10 mouse cellular contexts compared by ENCODE assay signal in genomic region chr7:137197118-137198030, GRCm38 (mm10).
DNase-seq lines count a peak whose midpoint lies in the region; ATAC-seq and TF ChIP-seq lines count a peak whose summit lies in the region.
"Had no signal": no experiment of that assay in that cellular context is flagged by ENCODE, and none has a peak within 500 bp of the region (broad histone marks: within the 10 kb centered on the region; RNA-seq: fewer than 3 reads in every experiment).

No protein-coding gene starts in this region.

- 35% methylated on average over 23 of the region's 23 CpGs for WGBS in cerebellum, adult 2 months
- WGBS in stomach, postnatal 0 days, result 60% methylated on average over 23 of the region's 23 CpGs

- TF ChIP-seq EP300 in stomach, postnatal 0 days (optimal IDR thresholded peaks at IDR 0.05), result no peak

- H3K4me1 ChIP-seq in cerebellum, adult 2 months (ENCODE audit: control insufficient read depth, insufficient read depth, low read length), result no peaks in the 10 kb centered on the region
- no peaks in the 10 kb centered on the region; the same call in 1 of the 2 replicates for H3K4me1 ChIP-seq in stomach, postnatal 0 days (replicated peaks; ENCODE audit: control insufficient read depth, insufficient read depth)

- DNase-seq in cerebellum, adult 11 months, result peak; percentile 12
- DNase-seq in cerebellum, adult 2 months, result no peak
- peak; percentile 34 for DNase-seq in kidney, adult 9 months
- DNase-seq in kidney, adult 18-20 months, result no peak
- DNase-seq in ovary, postnatal 36 days (ENCODE audit: low spot score), result peak; percentile 67
- no peak for DNase-seq in ovary, postnatal 10 days (ENCODE audit: low spot score)
- DNase-seq in stomach, postnatal 0 days (ENCODE audit: low spot score), result no peak
- no peak for DNase-seq in frontal cortex, postnatal 36 days (ENCODE audit: low spot score in 2 of 2)
- DNase-seq: gastrocnemius, adult 2 months; kidney, postnatal 10 days had no signal

- TF ChIP-seq POLR2A in cerebellum, adult 2 months (IDR thresholded peaks at IDR 0.05; ENCODE audit: borderline replicate concordance, insufficient read depth, low read length), result no peak

- TF ChIP-seq CTCF in cerebellum, adult 2 months (IDR thresholded peaks at IDR 0.05; ENCODE audit: borderline replicate concordance, insufficient read depth, low read depth, low read length), result no peak
- no peak for TF ChIP-seq CTCF in stomach, postnatal 0 days (IDR thresholded peaks at IDR 0.05; ENCODE audit: low read depth)

- no peak overlapping the region for H3K4me2 ChIP-seq in stomach, postnatal 0 days (replicated peaks; ENCODE audit: low read depth)

- H3K9ac ChIP-seq in stomach, postnatal 0 days (ENCODE audit: low read length), result no peak overlapping the region

- ATAC-seq in stomach, postnatal 0 days (ENCODE audit: low FRiP score, low TSS enrichment), result 0 out of 2 replicates have a peak, but pooled peaks have one; percentile 29

- H3K27me3 ChIP-seq in cerebellum, adult 2 months (ENCODE audit: control insufficient read depth, insufficient read depth, low read length), result no peaks in the 10 kb centered on the region
- H3K27me3 ChIP-seq in stomach, postnatal 0 days (ENCODE audit: control insufficient read depth, insufficient read depth, low read length), result no peaks in the 10 kb centered on the region

- no peak overlapping the region for H3K4me3 ChIP-seq in cerebellum, adult 2 months (replicated peaks; ENCODE audit: insufficient read depth, low read depth, low read length)
- no peak overlapping the region for H3K4me3 ChIP-seq in stomach, postnatal 0 days (ENCODE audit: low read depth, low read length)
- H3K4me3 ChIP-seq: gastrocnemius, adult 2 months had no signal

- H3K27ac ChIP-seq in cerebellum, adult 2 months (ENCODE audit: insufficient read depth, low read length), result no peak overlapping the region
- no peak overlapping the region for H3K27ac ChIP-seq in stomach, postnatal 0 days (replicated peaks)
- H3K27ac ChIP-seq: gastrocnemius, adult 2 months had no signal

- no peaks in the 10 kb centered on the region for H3K36me3 ChIP-seq in stomach, postnatal 0 days (ENCODE audit: control insufficient read depth, insufficient read depth, low read length)

- H3K9me3 ChIP-seq in stomach, postnatal 0 days (ENCODE audit: control insufficient read depth, low read length), result no peaks in the 10 kb centered on the region

Comparison
In these comparisons a context has a peak if more than half of its experiments do, and no peak if none do; other contexts are left out.
1. DNase-seq: peak in cerebellum, adult 11 months (single experiment), kidney, adult 9 months (single experiment) and ovary, postnatal 36 days (single experiment); none in cerebellum, adult 2 months (0 of 2), kidney, adult 18-20 months (single experiment), ovary, postnatal 10 days (single experiment), stomach, postnatal 0 days (single experiment) and frontal cortex, postnatal 36 days (0 of 2).